Mouse (Mus musculus) T-helper 2 cell (primary cell): ENCODE results near the gene Aunip.
"Not testable (repeated sequence)": the region's sequence is repeated elsewhere in the genome, so short reads cannot be mapped to it uniquely, and the experiment has no call there.

Experiments
- in situ Hi-C: fragments of 300-600 bp; cut with MboI, MseI; formaldehyde crosslinking; loops from one replicate; pipeline ENCODE4 v1.15.1; 2025; ENCODE audit warnings: high pct_unique_total_duplicates

The Aunip gene

GRCm38 (mm10) chr4:134485151-134485900 is 25.5 kb upstream of the Aunip start:
- in situ Hi-C loops = no loop called here

- in situ Hi-C loops = no loop called here
These were observed 22.6 kb upstream of the Aunip start for GRCm38 (mm10) chr4:134488211-134488610.

- in situ Hi-C loops = no loop called here
These were observed 20.7 kb upstream of the Aunip start for GRCm38 (mm10) chr4:134489986-134490665.

- in situ Hi-C loops = no loop called here
These were observed 19.1 kb upstream of the Aunip start for GRCm38 (mm10) chr4:134491716-134492115.

GRCm38 (mm10) chr4:134494161-134494560 is 16.6 kb upstream of the Aunip start:
- in situ Hi-C loops = not testable (repeated sequence)

GRCm38 (mm10) chr4:134494780-134495545 is 15.8 kb upstream of the Aunip start:
- in situ Hi-C loops = no loop called here

GRCm38 (mm10) chr4:134495546-134495923 is 15.3 kb upstream of the Aunip start:
- in situ Hi-C loops = no loop called here

GRCm38 (mm10) chr4:134496595-134497210 is 14.1 kb upstream of the Aunip start, which contains the start of gene Paqr7:
Gene Paqr7, plus strand, starts transcription at chr4:134496697.
- in situ Hi-C loops = no loop called here

GRCm38 (mm10) chr4:134497223-134497622 is 13.6 kb upstream of the Aunip start:
- in situ Hi-C loops = no loop called here

- in situ Hi-C loops = no loop called here
These were observed 12.6 kb upstream of the Aunip start for GRCm38 (mm10) chr4:134497986-134498731.

GRCm38 (mm10) chr4:134498983-134499382 is 11.8 kb upstream of the Aunip start:
- in situ Hi-C loops = not testable (repeated sequence)

GRCm38 (mm10) chr4:134501095-134501494 is 9.7 kb upstream of the Aunip start:
- in situ Hi-C loops = no loop called here

GRCm38 (mm10) chr4:134503686-134504357 is 7.0 kb upstream of the Aunip start:
- in situ Hi-C loops = no loop called here

GRCm38 (mm10) chr4:134505303-134505789 is 5.5 kb upstream of the Aunip start:
- in situ Hi-C loops = no loop called here

- in situ Hi-C loops = no loop called here
These were observed 4.7 kb upstream of the Aunip start for GRCm38 (mm10) chr4:134505966-134506594.

GRCm38 (mm10) chr4:134506713-134507112 is 4.1 kb upstream of the Aunip start:
- in situ Hi-C loops = no loop called here

- in situ Hi-C loops = no loop called here
These were observed 403 bp upstream of the Aunip start for GRCm38 (mm10) chr4:134510396-134510795.

- in situ Hi-C loops = no loop called here
These were observed 931 bp downstream of the Aunip start for GRCm38 (mm10) chr4:134511730-134512129.

- in situ Hi-C loops = no loop called here
These were observed 2.0 kb downstream of the Aunip start for GRCm38 (mm10) chr4:134512798-134513197.
